Mouse (Mus musculus) midbrain, embryonic 12.5 days (tissue): ENCODE results near the gene Rbp2. TPM values are rescaled to one million over a fixed set of nuclear protein-coding genes. Genes with fewer than 3 reads are reported as not detected.

ENCODE experiments used
- ATAC-seq: fragments of 200-750 bp; cut with Nextera tagmentation; 2 replicates; pipeline ENCODE4 v1.8.0; 2017; ENCODE audit warnings: low read depth, moderate TSS enrichment, moderate library complexity; ENCODE audit not compliant: low FRiP score
- H3K27ac ChIP-seq: fragments of 300-500 bp; sonication (generic); replicated peaks from 2 replicates; pipeline ENCODE4 v1.5.1; 2016; ENCODE audit warnings: mild to moderate bottlenecking
- H3K27me3 ChIP-seq: fragments of 300-500 bp; sonication (generic); 2 replicates; pipeline ENCODE4 v1.6.1; 2016; ENCODE audit warnings: mild to moderate bottlenecking
- H3K36me3 ChIP-seq: fragments of 300-500 bp; sonication (generic); 2 replicates; pipeline ENCODE4 v1.6.1; 2016
- H3K4me1 ChIP-seq: fragments of 300-500 bp; sonication (generic); 2 replicates; pipeline ENCODE4 v1.6.1; 2016
- H3K4me2 ChIP-seq: fragments of 300-500 bp; sonication (generic); replicated peaks from 2 replicates; pipeline ENCODE4 v1.6.1; 2016; ENCODE audit warnings: mild to moderate bottlenecking, moderate library complexity
- H3K4me3 ChIP-seq: fragments of 300-500 bp; sonication (generic); 2 replicates; pipeline ENCODE4 v1.5.1; 2016; ENCODE audit warnings: mild to moderate bottlenecking
- H3K9ac ChIP-seq: fragments of 300-500 bp; sonication (generic); replicated peaks from 2 replicates; pipeline ENCODE4 v1.6.1; 2016; ENCODE audit warnings: mild to moderate bottlenecking, moderate library complexity
- H3K9me3 ChIP-seq: fragments of 300-500 bp; sonication (generic); 2 replicates; pipeline ENCODE4 v1.6.1; 2016; ENCODE audit warnings: mild to moderate bottlenecking
- WGBS: fragments of 180-500 bp; shearing (Covaris S2); methylation state at CpG from one replicate; pipeline ENCODE4 v1.1.7; 2016; 5-methylcytosine and 5-hydroxymethylcytosine counted together
- polyA plus RNA-seq: library from polyadenylated mRNA; unstranded; fragments of >200 nt; fragmentation: Nextera tagmentation; extraction: Ambion mirVana; gene quantifications from 2 replicates; pipeline ENCODE4 v1.2.1, GENCODE M21; 2016

Gene Rbp2
- polyA plus RNA-seq, 1 experiment from 2014 or later = 0.32 TPM

- H3K4me1 ChIP-seq = no peaks in the 10 kb centered on the region
- no peaks in the 10 kb centered on the region for H3K27me3 ChIP-seq
- 69% methylated on average over 4 of the region's 4 CpGs for WGBS
- no peak overlapping the region for H3K9ac ChIP-seq
- no peak for ATAC-seq
- no peaks in the 10 kb centered on the region for H3K36me3 ChIP-seq
- no peak overlapping the region for H3K4me3 ChIP-seq
- H3K27ac ChIP-seq = no peak overlapping the region
- H3K4me2 ChIP-seq = no peak overlapping the region
- no peaks in the 10 kb centered on the region for H3K9me3 ChIP-seq
These were observed 4.2 kb downstream of the Rbp2 start for GRCm38 (mm10) chr9:98490128-98490527.

- Histone ChIP-seq H3K9ac (no peak overlapping the region), H3K27me3 (no peaks in the 10 kb centered on the region), H3K36me3 (no peaks in the 10 kb centered on the region), H3K27ac (no peak overlapping the region), H3K4me2 (no peak overlapping the region), H3K9me3 (no peaks in the 10 kb centered on the region), H3K4me1 (no peaks in the 10 kb centered on the region), H3K4me3 (no peak overlapping the region)
- 90% methylated on average over 5 of the region's 5 CpGs for WGBS
- no peak for ATAC-seq
These were observed 5.2 kb downstream of the Rbp2 start for GRCm38 (mm10) chr9:98491071-98491470.

GRCm38 (mm10) chr9:98492212-98492611 lies 6.3 kb downstream of the Rbp2 start:
- peaks cover 2% of the 10 kb centered on the region; the same call in 1 of the 2 replicates for H3K4me1 ChIP-seq
- WGBS = 87% methylated on average over 5 of the region's 5 CpGs
- no peak for ATAC-seq
- no peak overlapping the region for H3K4me3 ChIP-seq
- no peak overlapping the region for H3K9ac ChIP-seq
- H3K9me3 ChIP-seq = no peaks in the 10 kb centered on the region
- no peak overlapping the region for H3K4me2 ChIP-seq
- H3K36me3 ChIP-seq = no peaks in the 10 kb centered on the region
- no peaks in the 10 kb centered on the region for H3K27me3 ChIP-seq
- no peak overlapping the region for H3K27ac ChIP-seq

- WGBS = 86% methylated on average over 1 of the region's 1 CpGs
- no peak for ATAC-seq
- Histone ChIP-seq H3K4me3 (no peak overlapping the region), H3K9ac (no peak overlapping the region), H3K36me3 (no peaks in the 10 kb centered on the region), H3K27me3 (no peaks in the 10 kb centered on the region), H3K4me2 (no peak overlapping the region), H3K27ac (no peak overlapping the region), H3K4me1 (peaks cover 8% of the 10 kb centered on the region; the same call in 1 of the 2 replicates), H3K9me3 (no peaks in the 10 kb centered on the region)
These were observed 6.9 kb downstream of the Rbp2 start for GRCm38 (mm10) chr9:98492821-98493220.

GRCm38 (mm10) chr9:98497157-98497556 lies 11.2 kb downstream of the Rbp2 start:
- Histone ChIP-seq H3K4me3 (no peak overlapping the region), H3K9me3 (no peaks in the 10 kb centered on the region), H3K36me3 (no peaks in the 10 kb centered on the region), H3K4me1 (peaks cover 12% of the 10 kb centered on the region; the same call in 1 of the 2 replicates), H3K27ac (no peak overlapping the region), H3K9ac (no peak overlapping the region), H3K27me3 (no peaks in the 10 kb centered on the region), H3K4me2 (no peak overlapping the region)
- no peak for ATAC-seq
- 52% methylated on average over 7 of the region's 7 CpGs for WGBS

GRCm38 (mm10) chr9:98497990-98498389 lies 12.1 kb downstream of the Rbp2 start:
- no peak overlapping the region for H3K4me2 ChIP-seq
- peaks cover 12% of the 10 kb centered on the region; the same call in 1 of the 2 replicates for H3K4me1 ChIP-seq
- WGBS = 77% methylated on average over 6 of the region's 6 CpGs
- no peaks in the 10 kb centered on the region for H3K27me3 ChIP-seq
- ATAC-seq = no peak
- no peak overlapping the region for H3K27ac ChIP-seq
- H3K4me3 ChIP-seq = no peak overlapping the region
- H3K36me3 ChIP-seq = no peaks in the 10 kb centered on the region
- H3K9me3 ChIP-seq = no peaks in the 10 kb centered on the region
- no peak overlapping the region for H3K9ac ChIP-seq

- Histone ChIP-seq H3K27me3 (no peaks in the 10 kb centered on the region), H3K4me1 (peaks cover 12% of the 10 kb centered on the region; the same call in 1 of the 2 replicates), H3K27ac (no peak overlapping the region), H3K4me2 (no peak overlapping the region), H3K4me3 (no peak overlapping the region), H3K9me3 (no peaks in the 10 kb centered on the region), H3K36me3 (no peaks in the 10 kb centered on the region), H3K9ac (no peak overlapping the region)
- no peak for ATAC-seq
- 87% methylated on average over 17 of the region's 17 CpGs for WGBS
These were observed 12.9 kb downstream of the Rbp2 start for GRCm38 (mm10) chr9:98498717-98499268.

- Histone ChIP-seq H3K9ac (no peak overlapping the region), H3K4me3 (no peak overlapping the region), H3K4me1 (peaks cover 12% of the 10 kb centered on the region; the same call in 1 of the 2 replicates), H3K36me3 (no peaks in the 10 kb centered on the region), H3K27me3 (no peaks in the 10 kb centered on the region), H3K9me3 (no peaks in the 10 kb centered on the region), H3K4me2 (no peak overlapping the region), H3K27ac (no peak overlapping the region)
- ATAC-seq = no peak
- WGBS = 93% methylated on average over 5 of the region's 5 CpGs
These were observed 13.7 kb downstream of the Rbp2 start for GRCm38 (mm10) chr9:98499601-98500000.

- Histone ChIP-seq H3K4me3 (no peak overlapping the region), H3K27me3 (0 out of 2 replicates have a peak, but pooled peaks cover 3% of the 10 kb centered on the region), H3K27ac (no peak overlapping the region), H3K36me3 (no peaks in the 10 kb centered on the region), H3K4me2 (no peak overlapping the region), H3K4me1 (no peaks in the 10 kb centered on the region), H3K9ac (no peak overlapping the region), H3K9me3 (no peaks in the 10 kb centered on the region)
- ATAC-seq = no peak
- WGBS = 83% methylated on average over 6 of the region's 6 CpGs
These were observed 21.6 kb downstream of the Rbp2 start for GRCm38 (mm10) chr9:98507480-98507879.

- WGBS = 89% methylated on average over 6 of the region's 6 CpGs
- no peak for ATAC-seq
These were observed 24.6 kb downstream of the Rbp2 start for GRCm38 (mm10) chr9:98510363-98511055.

GRCm38 (mm10) chr9:98523872-98524271 lies 38.0 kb downstream of the Rbp2 start:
- ATAC-seq = no peak
- H3K4me3 ChIP-seq = no peak overlapping the region
- H3K4me2 ChIP-seq = no peak overlapping the region
- H3K9ac ChIP-seq = no peak overlapping the region
- peaks cover 26% of the 10 kb centered on the region for H3K4me1 ChIP-seq
- H3K9me3 ChIP-seq = no peaks in the 10 kb centered on the region
- H3K27ac ChIP-seq = no peak overlapping the region
- WGBS = 76% methylated on average over 2 of the region's 2 CpGs
- no peaks in the 10 kb centered on the region for H3K36me3 ChIP-seq
- peaks cover 10% of the 10 kb centered on the region; the same call in 1 of the 2 replicates for H3K27me3 ChIP-seq

More at GRCm38 (mm10) chr9:98510363-98511055, 24.6 kb downstream of the Rbp2 start:
- Histone ChIP-seq H3K4me1 (no peaks in the 10 kb centered on the region), H3K4me3 (no peak overlapping the region), H3K36me3 (no peaks in the 10 kb centered on the region), H3K27me3 (0 out of 2 replicates have a peak, but pooled peaks cover 3% of the 10 kb centered on the region), H3K9ac (no peak overlapping the region), H3K27ac (no peak overlapping the region), H3K9me3 (no peaks in the 10 kb centered on the region), H3K4me2 (no peak overlapping the region)

GRCm38 (mm10) chr9:98524786-98525542 lies 39.0 kb downstream of the Rbp2 start:
- Histone ChIP-seq H3K36me3 (no peaks in the 10 kb centered on the region), H3K4me3 (no peak overlapping the region), H3K9ac (no peak overlapping the region), H3K9me3 (no peaks in the 10 kb centered on the region), H3K4me1 (peaks cover 26% of the 10 kb centered on the region), H3K4me2 (no peak overlapping the region), H3K27me3 (peaks cover 6% of the 10 kb centered on the region; the same call in 1 of the 2 replicates), H3K27ac (peak overlapping the region; percentile 30; the same call in 1 of the 2 replicates)
- WGBS = 37% methylated on average over 7 of the region's 7 CpGs
- peak; percentile 86 for ATAC-seq
